Mouse (Mus musculus) brown adipose tissue, adult 24 weeks (tissue): ENCODE measurements around the gene Tekt2. TPM values are rescaled to one million over a fixed set of nuclear protein-coding genes. Genes with fewer than 3 reads are reported as not detected.

Source experiments
- H3K27ac ChIP-seq: fragments of 200-500 bp; replicated peaks from 2 replicates; pipeline ENCODE4 v1.5.1; 2012; ENCODE audit warnings: low read depth, mild to moderate bottlenecking, low read length
- H3K4me1 ChIP-seq: fragments of 200-500 bp; 2 replicates; pipeline ENCODE4 v1.6.1; 2012; ENCODE audit warnings: low read length, mixed read lengths; ENCODE audit not compliant: control insufficient read depth, insufficient read depth, insufficient read length
- H3K4me3 ChIP-seq: fragments of 200-500 bp; 2 replicates; pipeline ENCODE4 v1.5.1; 2012; ENCODE audit warnings: low read depth, mild to moderate bottlenecking, low read length, moderate library complexity; ENCODE audit not compliant: insufficient read depth
- polyA plus RNA-seq: library from polyadenylated mRNA; stranded (reverse); fragments of >200 nt; gene quantifications from 2 replicates; pipeline ENCODE4 v1.2.4, GENCODE M21; 2012; ENCODE audit not compliant: missing spikeins, insufficient read depth, insufficient read length

The Tekt2 gene
- polyA plus RNA-seq, 1 experiment: not detected

DNA sequence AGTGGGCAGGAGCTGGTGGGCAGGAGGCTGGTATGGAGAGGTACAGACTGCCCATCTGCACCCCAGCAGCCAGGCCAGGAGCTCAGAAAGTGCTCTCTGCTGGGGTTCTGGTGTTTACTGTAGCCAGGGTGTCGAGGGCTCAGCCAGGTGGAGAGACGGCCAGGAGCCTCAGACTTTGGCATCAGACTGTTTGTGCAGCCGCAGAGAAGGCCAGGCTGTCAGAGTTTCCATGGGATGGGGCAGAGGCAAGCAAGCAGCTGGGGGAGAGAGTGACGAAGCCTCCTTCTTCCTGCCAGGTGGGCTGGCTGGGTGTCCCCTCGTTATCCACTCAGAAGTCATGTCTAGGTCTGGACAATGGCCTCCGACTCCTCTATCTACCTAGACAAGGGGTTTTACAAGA lies 30.3 kb downstream of the Tekt2 start:
- Histone ChIP-seq H3K4me3 (no peak overlapping the region), H3K4me1 (peaks cover 4% of the 10 kb centered on the region; the same call in 1 of the 2 replicates), H3K27ac (no peak overlapping the region)

DNA sequence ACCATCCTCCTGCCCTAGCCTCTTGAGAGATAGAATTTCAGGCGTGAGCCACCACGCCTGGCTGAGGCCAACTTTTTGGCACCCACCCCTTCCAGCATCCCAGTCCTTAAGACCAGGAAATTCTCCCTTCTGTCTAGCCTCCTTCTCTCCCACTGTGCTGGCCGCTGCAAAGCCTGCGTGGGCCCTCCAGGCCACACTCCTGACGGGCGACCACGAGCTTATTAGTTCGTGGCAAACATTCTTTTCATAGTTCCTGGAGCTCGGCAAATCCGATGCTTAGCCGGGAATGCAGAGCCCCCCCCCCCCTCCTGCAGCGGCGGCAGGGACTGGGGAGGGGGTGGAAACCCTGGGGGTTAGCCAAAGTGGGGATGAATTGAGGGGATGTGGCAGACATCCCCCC lies 34.3 kb downstream of the Tekt2 start:
- peaks cover 3% of the 10 kb centered on the region for H3K4me1 ChIP-seq
- H3K4me3 ChIP-seq: no peak overlapping the region
- H3K27ac ChIP-seq: no peak overlapping the region

DNA sequence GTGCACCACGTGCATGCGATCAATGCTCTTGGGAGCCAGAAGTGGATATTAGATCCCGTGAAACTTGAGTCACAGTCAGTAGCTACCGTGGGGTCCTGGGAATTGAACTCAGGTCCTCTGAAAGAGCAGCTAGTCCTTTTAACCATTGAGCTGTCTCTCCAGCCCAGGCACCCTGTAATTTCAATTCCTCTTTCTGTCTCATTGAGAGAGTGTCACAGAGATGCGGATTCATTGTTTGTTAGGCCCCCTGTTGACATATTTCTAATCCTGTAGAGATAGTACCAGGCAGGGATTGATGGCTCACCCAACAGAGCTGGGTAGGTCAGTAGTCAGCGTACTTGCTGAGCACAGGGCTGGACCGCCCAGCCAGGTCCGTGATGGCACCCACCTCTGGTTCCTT lies 35.2 kb downstream of the Tekt2 start:
- Histone ChIP-seq H3K27ac (no peak overlapping the region), H3K4me1 (peaks cover 3% of the 10 kb centered on the region), H3K4me3 (no peak overlapping the region)

DNA sequence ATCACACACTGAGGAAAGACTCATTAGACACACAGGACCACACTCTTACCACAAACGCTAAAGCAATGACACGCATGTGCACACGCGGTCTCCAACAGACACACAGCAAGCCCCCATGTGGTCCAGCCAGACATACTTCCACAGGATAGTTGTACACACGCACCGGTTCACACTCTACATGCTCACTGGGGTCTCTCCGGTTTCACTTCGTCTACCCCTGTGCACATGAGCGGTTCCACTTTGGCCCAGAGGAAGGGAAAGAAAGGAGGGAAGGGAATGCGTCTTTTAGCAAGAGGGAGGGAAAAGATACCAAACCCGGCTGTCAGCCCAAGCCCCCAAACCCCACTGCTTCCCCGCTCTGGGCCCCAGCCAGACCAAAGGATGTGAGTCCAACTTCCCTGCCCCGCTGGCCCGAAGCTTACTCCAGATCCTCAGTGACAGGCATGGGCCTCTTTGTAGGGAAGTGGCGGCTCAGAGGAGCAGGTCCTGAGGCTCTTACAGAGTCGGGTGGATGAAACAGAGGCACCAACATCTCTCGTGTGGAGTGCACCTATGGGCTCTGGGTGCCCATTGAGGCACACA lies 37.3 kb downstream of the Tekt2 start:
- no peak overlapping the region for H3K4me3 ChIP-seq
- H3K27ac ChIP-seq: no peak overlapping the region
- peaks cover 3% of the 10 kb centered on the region for H3K4me1 ChIP-seq

DNA sequence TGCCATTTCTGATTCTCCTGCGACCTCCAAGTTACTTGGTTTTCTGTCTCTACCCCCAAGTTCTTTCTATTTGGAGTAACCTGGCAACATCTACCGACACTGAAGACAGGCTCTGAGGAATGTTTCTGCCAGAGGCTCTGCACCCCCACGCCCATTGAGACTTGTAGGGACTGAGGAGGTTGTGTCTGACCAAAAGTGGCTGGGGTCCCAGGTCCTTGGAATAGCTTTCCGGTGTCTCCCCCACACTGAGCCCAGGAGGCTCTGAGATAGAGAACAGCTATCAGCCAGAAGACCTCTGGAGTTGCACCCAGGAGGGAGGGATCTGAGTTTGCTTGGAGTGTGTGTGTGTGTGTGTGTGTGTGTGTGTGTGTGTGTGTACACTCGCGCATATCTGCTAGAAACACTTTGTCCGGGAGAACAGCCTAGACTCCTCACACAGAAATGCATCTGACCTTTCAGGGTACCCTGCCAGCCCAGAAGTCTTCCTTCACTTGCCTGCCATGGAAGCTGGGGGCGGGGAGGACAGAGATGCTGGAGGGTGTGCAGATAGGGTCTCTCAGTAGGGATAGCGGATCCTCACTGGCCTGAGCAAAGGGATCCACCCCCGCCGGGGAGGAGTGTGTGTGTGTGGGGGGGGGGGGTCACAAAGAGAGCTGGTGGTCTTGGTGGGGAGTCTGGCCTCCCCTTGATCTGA lies 38.0 kb downstream of the Tekt2 start:
- Histone ChIP-seq H3K4me1 (peaks cover 3% of the 10 kb centered on the region), H3K27ac (no peak overlapping the region), H3K4me3 (no peak overlapping the region)

DNA sequence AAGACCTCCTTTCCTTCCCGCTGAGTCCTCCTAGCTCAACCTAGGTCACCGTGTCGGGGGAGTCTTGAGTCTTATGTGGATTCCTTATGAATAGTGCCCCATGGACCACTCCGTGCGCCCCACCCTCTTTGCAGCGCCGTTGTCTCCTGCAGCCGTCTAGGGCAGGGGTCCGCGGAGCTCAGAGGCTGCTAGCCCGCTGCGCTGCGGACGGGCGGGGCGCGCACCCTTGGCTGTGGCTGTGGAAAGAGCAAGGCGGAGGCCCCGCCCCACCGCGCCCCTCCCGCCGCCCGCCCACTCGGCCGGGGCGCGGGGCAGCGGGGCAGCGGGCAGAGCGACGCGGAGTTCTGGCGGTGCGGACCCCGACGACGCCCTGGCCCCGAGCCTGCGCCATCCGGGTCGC lies 39.0 kb downstream of the Tekt2 start, which contains the start of gene Col8a2:
TSS of gene Col8a2 (plus strand) at position 302 of the 400 bp plus-strand sequence.
- H3K4me1 ChIP-seq: peaks cover 3% of the 10 kb centered on the region
- no peak within 1 kb of the TSS for H3K27ac ChIP-seq
- peak within 1 kb of the TSS; percentile 47 for H3K4me3 ChIP-seq

DNA sequence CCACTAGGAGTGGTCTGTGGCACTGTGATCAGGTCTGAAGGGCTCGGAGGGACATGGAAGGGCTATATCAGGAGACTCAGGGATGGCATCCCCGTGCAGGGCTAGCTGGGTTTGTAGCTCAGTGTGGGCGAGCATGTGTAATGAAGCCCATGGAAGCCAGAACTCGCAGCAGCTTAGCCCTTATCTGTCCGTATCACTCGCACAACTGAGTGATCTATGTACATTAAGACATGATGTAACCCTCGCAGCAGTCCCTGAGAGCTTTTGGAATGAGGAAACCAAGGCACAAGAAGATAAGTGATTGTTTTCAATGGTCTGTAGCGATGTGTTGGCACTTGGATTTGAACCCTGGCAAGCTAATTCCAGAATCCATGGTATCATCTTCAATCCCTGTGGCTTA lies 41.9 kb downstream of the Tekt2 start:
- Histone ChIP-seq H3K4me1 (peaks cover 3% of the 10 kb centered on the region), H3K4me3 (no peak overlapping the region), H3K27ac (no peak overlapping the region)

DNA sequence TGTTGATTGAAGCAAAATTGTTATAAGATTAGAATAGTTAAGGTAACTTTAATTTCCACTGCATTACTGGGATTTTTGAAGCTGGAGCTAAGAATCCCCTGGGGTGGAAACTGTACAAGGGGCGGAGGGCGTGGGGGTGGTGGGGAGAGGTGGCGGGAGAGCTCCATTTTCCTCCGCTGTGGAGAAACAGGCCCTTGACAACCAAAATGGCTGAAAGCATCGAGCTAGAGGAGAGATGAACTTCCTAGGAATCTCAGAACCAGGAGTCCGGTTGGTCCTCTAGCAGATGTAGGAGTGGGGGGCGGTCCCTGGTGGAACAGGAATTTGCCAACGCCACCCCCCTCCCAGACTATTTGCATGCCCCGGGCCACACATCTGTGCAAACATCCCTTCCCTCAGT lies 43.8 kb downstream of the Tekt2 start:
- Histone ChIP-seq H3K27ac (no peak overlapping the region), H3K4me3 (no peak overlapping the region), H3K4me1 (peaks cover 3% of the 10 kb centered on the region)

DNA sequence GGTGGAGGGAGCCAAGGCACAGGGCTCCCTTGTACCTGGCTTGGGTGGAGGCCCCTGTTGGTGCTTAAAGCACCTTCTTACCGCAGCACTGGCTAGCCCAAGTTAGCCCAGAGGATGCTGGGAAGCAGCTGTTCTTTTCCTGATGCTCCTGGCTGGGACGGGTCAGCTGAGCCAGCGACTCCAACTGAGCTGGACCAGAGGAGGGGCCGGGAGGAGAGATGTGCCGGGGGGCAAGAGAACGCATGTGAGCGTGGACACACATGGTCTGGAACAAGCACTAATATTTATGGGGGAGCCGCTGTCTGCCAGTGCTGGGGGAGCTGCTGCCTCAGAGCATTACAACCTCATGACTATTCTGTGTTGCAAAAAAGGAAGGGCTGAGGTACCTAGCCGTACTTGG lies 46.5 kb downstream of the Tekt2 start:
- H3K4me1 ChIP-seq: no peaks in the 10 kb centered on the region
- H3K4me3 ChIP-seq: no peak overlapping the region
- H3K27ac ChIP-seq: no peak overlapping the region

DNA sequence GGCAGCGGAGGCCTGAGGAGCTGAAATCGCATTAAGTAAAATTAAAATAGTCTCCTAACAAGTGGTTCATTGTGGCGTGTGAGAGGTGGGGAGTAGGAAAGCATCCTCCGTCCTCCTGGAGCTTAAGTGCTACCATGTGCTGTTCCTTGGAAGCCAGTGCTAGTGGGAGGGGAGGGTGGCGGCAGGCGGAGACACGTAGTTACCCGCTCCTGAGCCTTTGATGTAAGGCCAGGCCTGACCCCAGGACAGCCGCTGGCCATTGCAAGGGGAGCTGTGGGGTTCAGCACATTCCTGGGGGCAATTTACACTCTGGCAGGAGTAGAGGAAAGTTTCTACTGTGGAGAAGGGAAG lies 46.9 kb downstream of the Tekt2 start:
- H3K4me3 ChIP-seq: no peak overlapping the region
- no peak overlapping the region for H3K27ac ChIP-seq
- no peaks in the 10 kb centered on the region for H3K4me1 ChIP-seq

DNA sequence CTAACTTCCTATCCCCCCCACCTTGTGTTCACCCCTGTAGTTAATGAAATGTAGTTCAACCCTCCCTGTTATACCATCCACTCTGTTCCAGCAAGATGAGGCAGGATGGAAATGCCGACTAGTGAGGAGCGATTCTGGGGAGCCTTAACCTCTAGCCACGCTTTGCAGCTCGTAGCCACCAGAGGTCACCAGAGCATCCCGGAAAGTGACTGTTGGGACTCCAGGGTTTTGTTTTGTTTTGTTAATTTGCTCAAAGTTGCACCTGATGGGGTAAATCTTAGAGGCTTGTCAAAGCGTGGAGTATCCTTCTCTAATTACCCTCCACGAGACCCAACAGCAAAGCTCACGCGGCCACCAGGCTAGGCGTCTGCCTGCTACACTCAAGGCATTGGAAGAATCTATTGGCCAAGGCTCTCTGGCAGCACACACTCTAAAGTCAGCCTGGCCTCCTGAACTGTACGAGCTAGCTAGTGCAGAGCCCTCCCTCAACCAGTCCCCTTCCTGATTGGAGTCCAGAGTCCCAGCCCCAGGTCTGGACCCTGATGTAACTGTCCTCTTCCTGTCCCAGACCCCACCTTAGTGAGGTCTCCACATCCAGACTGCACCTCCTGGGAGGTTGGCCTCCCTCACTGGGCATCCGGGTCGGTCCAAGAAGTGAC lies 47.5 kb downstream of the Tekt2 start:
- no peak overlapping the region for H3K27ac ChIP-seq
- H3K4me3 ChIP-seq: no peak overlapping the region
- no peaks in the 10 kb centered on the region for H3K4me1 ChIP-seq

DNA sequence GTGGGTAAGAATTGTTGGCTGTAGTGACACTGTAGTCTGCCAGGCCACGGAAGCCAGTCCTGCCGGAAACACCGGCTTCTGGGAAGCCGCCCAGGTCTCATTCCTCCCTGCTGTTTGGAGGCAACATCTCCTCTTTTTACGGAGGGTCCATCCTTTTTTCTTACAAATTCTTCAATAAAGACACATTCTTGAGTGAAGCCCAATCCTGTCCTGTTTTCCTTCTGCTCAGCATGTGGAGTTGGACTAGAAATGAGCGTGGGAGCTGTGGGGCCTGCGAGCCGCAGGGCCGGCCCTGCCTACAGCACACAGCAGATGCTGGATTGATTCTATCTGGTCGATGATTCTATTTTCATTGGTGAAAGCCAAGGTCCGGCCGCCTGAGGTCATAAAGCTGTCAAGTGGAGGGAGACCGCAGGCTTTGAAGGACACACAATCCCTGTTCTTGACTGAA lies 49.8 kb downstream of the Tekt2 start:
- Histone ChIP-seq H3K27ac (no peak overlapping the region), H3K4me3 (no peak overlapping the region), H3K4me1 (no peaks in the 10 kb centered on the region)

DNA sequence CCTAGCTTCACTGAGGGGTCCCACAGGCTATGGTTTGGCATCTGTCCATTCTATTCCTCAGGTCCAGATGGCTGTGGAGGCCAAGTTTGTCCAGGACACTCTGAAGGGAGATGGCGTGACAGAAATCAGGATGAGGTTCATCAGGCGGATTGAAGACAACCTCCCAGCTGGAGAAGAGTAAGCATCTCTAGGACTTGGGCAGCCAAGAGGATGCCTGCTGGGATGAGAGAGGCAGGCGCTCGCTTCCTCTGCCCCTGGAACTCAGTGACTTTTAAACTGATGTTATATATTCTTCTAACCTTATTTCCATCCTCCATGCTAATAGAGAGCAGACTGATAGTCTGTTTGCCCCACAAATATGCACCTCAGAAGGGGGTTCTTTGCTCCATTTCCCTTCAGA lies 50.4 kb downstream of the Tekt2 start:
- H3K27ac ChIP-seq: no peak overlapping the region
- H3K4me3 ChIP-seq: no peak overlapping the region
- no peaks in the 10 kb centered on the region for H3K4me1 ChIP-seq

DNA sequence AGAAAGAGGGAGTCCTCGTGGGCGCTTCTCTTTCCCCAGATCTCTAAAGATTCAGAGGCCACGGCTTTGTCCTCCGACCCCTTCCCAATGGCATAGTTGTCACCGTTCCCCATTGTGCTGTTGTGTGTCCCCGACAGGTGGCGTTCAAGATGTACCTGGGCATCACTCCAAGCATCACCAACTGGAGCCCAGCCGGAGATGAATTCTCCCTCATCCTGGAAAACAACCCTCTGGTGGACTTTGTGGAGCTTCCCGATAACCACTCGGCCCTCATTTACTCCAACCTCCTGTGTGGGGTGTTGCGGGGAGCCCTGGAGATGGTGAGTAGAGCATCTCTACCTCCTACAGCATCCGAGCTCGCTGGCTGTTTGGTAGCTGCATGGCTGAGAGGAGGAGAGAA lies 51.7 kb downstream of the Tekt2 start:
- H3K27ac ChIP-seq: no peak overlapping the region
- H3K4me3 ChIP-seq: no peak overlapping the region
- H3K4me1 ChIP-seq: no peaks in the 10 kb centered on the region
